Mouse (Mus musculus): Measurements from ENCODE around the gene Csad. TPM values are rescaled to one million over a fixed set of nuclear protein-coding genes. Genes with fewer than 3 reads are reported as not detected.

Csad gene
- total RNA-seq, 2 experiments from 2014 or later, result 39.5 to 40.4 TPM

GRCm38 (mm10) chr15:102144274-102144711 is 60.2 kb downstream of the Csad start, which contains the start of gene Igfbp6:
Igfbp6 (plus strand) TSS chr15:102144362.
- Histone ChIP-seq H3K27ac (peak within 1 kb of the TSS; percentile 67), H3K4me3 (peak within 1 kb of the TSS; percentile 28)
- no peak for DNase-seq (ENCODE audit: low spot score in 2 of 2)
- TF ChIP-seq CTCF (conservative IDR thresholded peaks at IDR 0.05), result no peak

- no peak overlapping the region for H3K4me3 ChIP-seq
- no peak for TF ChIP-seq CTCF (conservative IDR thresholded peaks at IDR 0.05)
- DNase-seq (ENCODE audit: low spot score in 2 of 2), result no peak
- peak overlapping the region; percentile 46; the same call in 1 of the 2 replicates for H3K27ac ChIP-seq
These were observed 61.3 kb downstream of the Csad start for GRCm38 (mm10) chr15:102142914-102143912.

GRCm38 (mm10) chr15:102141120-102141519 is 63.4 kb downstream of the Csad start:
- no peak for DNase-seq (ENCODE audit: low spot score in 2 of 2)
- TF ChIP-seq CTCF (conservative IDR thresholded peaks at IDR 0.05), result no peak
- H3K4me3 ChIP-seq, result no peak overlapping the region
- H3K27ac ChIP-seq, result no peak overlapping the region

GRCm38 (mm10) chr15:102136129-102136758 is 68.3 kb downstream of the Csad start, which contains the start of gene Spryd3:
Spryd3 (minus strand) TSS chr15:102136234.
- peak; percentile 15; the same call in 1 of the 2 replicates for TF ChIP-seq CTCF (conservative IDR thresholded peaks at IDR 0.05)
- Histone ChIP-seq H3K4me3 (peak within 1 kb of the TSS; percentile 93), H3K27ac (peak within 1 kb of the TSS; percentile 92)
- DNase-seq (ENCODE audit: low spot score in 2 of 2), result peak; percentile 96 to 98

- no peak for TF ChIP-seq CTCF (conservative IDR thresholded peaks at IDR 0.05)
- Histone ChIP-seq H3K27ac (peak overlapping the region; percentile 92), H3K4me3 (peak overlapping the region; percentile 93)
- no peak for DNase-seq (ENCODE audit: low spot score in 2 of 2)
These were observed 68.9 kb downstream of the Csad start for GRCm38 (mm10) chr15:102135522-102136128.

GRCm38 (mm10) chr15:102134709-102135108 is 69.8 kb downstream of the Csad start:
- peak overlapping the region; percentile 93 for H3K4me3 ChIP-seq
- TF ChIP-seq CTCF (conservative IDR thresholded peaks at IDR 0.05), result no peak
- no peak overlapping the region for H3K27ac ChIP-seq
- no peak for DNase-seq (ENCODE audit: low spot score in 2 of 2)

- no peak overlapping the region for H3K4me3 ChIP-seq
- DNase-seq (ENCODE audit: low spot score in 2 of 2), result no peak
- TF ChIP-seq CTCF (conservative IDR thresholded peaks at IDR 0.05), result no peak
- no peak overlapping the region for H3K27ac ChIP-seq
These were observed 71.2 kb downstream of the Csad start for GRCm38 (mm10) chr15:102133314-102133713.

Other genes with a start within 250 kb of the Csad start
- under 1 TPM in 1 of 2 experiments, not detected in 1; 0.26 TPM for gene Krt8, start 200.2 kb downstream of the Csad start, total RNA-seq (2021)
- under 1 TPM; 0.32 to 0.67 TPM for gene Krt18, start 176.5 kb downstream of the Csad start, total RNA-seq (2021)
- gene Eif4b, start 131.0 kb downstream of the Csad start, total RNA-seq (2021), result 100 to 1,000 TPM; 196 to 199 TPM
- 10 to 100 TPM; 18.4 to 25.0 TPM for gene Tns2, start 104.3 kb downstream of the Csad start, total RNA-seq (2021)
- 100 to 1,000 TPM; 151 to 155 TPM for gene Spryd3, start 68.5 kb downstream of the Csad start, total RNA-seq (2021)
- 1 to 10 TPM; 6.9 to 7.7 TPM for gene Igfbp6, start 60.4 kb downstream of the Csad start, total RNA-seq (2021)
- gene Soat2, start 54.2 kb downstream of the Csad start, total RNA-seq (2021), result not detected
- gene Zfp740, start 1.5 kb downstream of the Csad start, total RNA-seq (2021), result 10 to 100 TPM; 68.3 to 76.5 TPM
- 1 to 10 TPM; 1.0 to 3.9 TPM for gene Itgb7, start 27.2 kb upstream of the Csad start, total RNA-seq (2021)
- 10 to 100 TPM; 12.2 to 14.1 TPM for gene Rarg, start 52.8 kb upstream of the Csad start, total RNA-seq (2021)
- gene Gm9918, start 65.8 kb upstream of the Csad start, total RNA-seq (2021), result not detected
- gene Mfsd5, start 74.7 kb upstream of the Csad start, total RNA-seq (2021), result 10 to 100 TPM; 34.2 to 40.9 TPM
- gene Espl1, start 91.5 kb upstream of the Csad start, total RNA-seq (2021), result 1 to 10 TPM; 1.7 to 2.1 TPM
- gene Pfdn5, start 121.4 kb upstream of the Csad start, total RNA-seq (2021), result 100 to 1,000 TPM; 433 to 437 TPM
- 10 to 100 TPM; 61.0 to 70.2 TPM for gene Myg1, start 127.0 kb upstream of the Csad start, total RNA-seq (2021)
- 10 to 100 TPM; 24.5 to 26.5 TPM for gene Aaas, start 146.0 kb upstream of the Csad start, total RNA-seq (2021)
- gene Sp7, start 162.5 kb upstream of the Csad start, total RNA-seq (2021), result under 1 TPM; 0.32 to 0.49 TPM
- gene Sp1, start 201.4 kb upstream of the Csad start, total RNA-seq (2021), result 10 to 100 TPM; 23.1 to 33.0 TPM
- 1 to 10 TPM in 1 of 2 experiments, under 1 TPM in 1; 0.66 to 1.2 TPM for gene Amhr2, start 240.6 kb upstream of the Csad start, total RNA-seq (2021)